Mouse (Mus musculus): ENCODE results near the gene Pdxdc1. TPM values are rescaled to one million over a fixed set of nuclear protein-coding genes. Genes with fewer than 3 reads are reported as not detected.
"Not testable (repeated sequence)": the region's sequence is repeated elsewhere in the genome, so short reads cannot be mapped to it uniquely, and the experiment has no call there.

The Pdxdc1 gene
- polyA plus RNA-seq, 1 experiment from 2014 or later: 93.2 TPM

GRCm38 (mm10) chr16:13801231-13801630 lies 101.7 kb downstream of the Pdxdc1 start:
- Histone ChIP-seq H3K9ac (no peak overlapping the region), H3K4me2 (replicated peaks) (no peak overlapping the region), H3K36me3 (peaks cover 51% of the 10 kb centered on the region), H3K27me3 (replicated peaks) (no peaks in the 10 kb centered on the region), H3K4me1 (replicated peaks) (no peaks in the 10 kb centered on the region), H3K4me3 (replicated peaks) (no peak overlapping the region), H3K27ac (no peak overlapping the region), H3K9me3 (no peaks in the 10 kb centered on the region)
- ATAC-seq: no peak
- WGBS: 94% methylated on average over 4 of the region's 4 CpGs

DNA sequence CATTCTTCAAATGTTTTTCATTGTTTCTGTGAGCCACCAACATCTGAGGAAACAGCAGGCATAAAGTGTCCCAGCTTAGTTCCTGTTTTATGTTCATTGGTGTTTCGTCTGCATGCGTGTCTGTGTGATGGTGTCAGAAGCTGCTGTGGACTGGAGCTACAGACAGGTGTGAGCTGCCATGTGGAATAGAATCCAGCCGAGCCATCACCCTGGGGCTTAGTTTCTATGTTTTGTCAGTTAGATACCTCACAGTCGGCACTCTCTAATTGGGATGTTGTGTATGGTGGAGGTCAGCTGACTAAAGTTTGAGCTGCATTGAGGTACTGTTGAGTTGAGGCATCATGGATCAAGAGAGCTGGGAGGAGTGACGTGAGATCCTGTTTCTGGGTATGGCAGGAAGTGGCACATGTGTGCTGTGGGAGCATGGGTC lies 106.2 kb downstream of the Pdxdc1 start:
- H3K9me3 ChIP-seq: no peaks in the 10 kb centered on the region
- H3K36me3 ChIP-seq: peaks cover 50% of the 10 kb centered on the region
- no peaks in the 10 kb centered on the region for H3K4me1 ChIP-seq (replicated peaks)
- no peak overlapping the region for H3K27ac ChIP-seq
- no peak overlapping the region for H3K9ac ChIP-seq
- no peak overlapping the region for H3K4me3 ChIP-seq (replicated peaks)
- 88% methylated on average over 5 of the region's 5 CpGs for WGBS
- H3K27me3 ChIP-seq (replicated peaks): no peaks in the 10 kb centered on the region
- no peak for ATAC-seq
- no peak overlapping the region for H3K4me2 ChIP-seq (replicated peaks)

DNA sequence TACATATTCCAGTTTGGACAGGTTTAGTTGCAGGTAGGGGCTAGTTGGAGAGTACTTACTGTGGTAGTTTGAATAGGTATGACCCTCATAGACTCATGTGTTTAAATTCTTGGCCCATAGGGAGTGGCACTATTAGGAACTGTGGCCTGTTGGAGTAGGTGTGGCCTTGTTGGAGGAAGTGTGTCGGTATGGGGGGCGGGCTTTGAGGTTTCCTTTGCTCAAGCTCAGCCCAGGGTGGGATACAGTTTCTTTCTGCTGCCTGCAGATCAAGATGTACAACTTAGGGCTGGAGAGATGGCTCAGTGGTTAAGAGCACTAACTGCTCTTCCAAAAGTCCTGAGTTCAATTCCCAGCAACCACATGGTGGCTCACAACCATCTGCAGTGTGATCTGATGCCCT lies 109.5 kb downstream of the Pdxdc1 start:
- H3K4me3 ChIP-seq (replicated peaks); H3K27ac ChIP-seq; H3K9me3 ChIP-seq; ATAC-seq; H3K9ac ChIP-seq; H3K4me2 ChIP-seq (replicated peaks); H3K27me3 ChIP-seq (replicated peaks); H3K4me1 ChIP-seq (replicated peaks): not testable (repeated sequence)
- H3K36me3 ChIP-seq: peaks cover 44% of the 10 kb centered on the region
- WGBS: 96% methylated on average over 2 of the region's 2 CpGs

GRCm38 (mm10) chr16:13785932-13786331 lies 117.0 kb downstream of the Pdxdc1 start:
- no peak for ATAC-seq
- Histone ChIP-seq H3K4me2 (replicated peaks) (no peak overlapping the region), H3K27ac (no peak overlapping the region), H3K9me3 (no peaks in the 10 kb centered on the region), H3K36me3 (peaks cover 32% of the 10 kb centered on the region), H3K27me3 (replicated peaks) (no peaks in the 10 kb centered on the region), H3K9ac (no peak overlapping the region), H3K4me1 (replicated peaks) (0 out of 2 replicates have a peak, but pooled peaks cover 6% of the 10 kb centered on the region), H3K4me3 (replicated peaks) (no peak overlapping the region)
- WGBS: 83% methylated on average over 3 of the region's 3 CpGs

Other genes with a start within 250 kb of the Pdxdc1 start
- 38.6 and 38.7 TPM in 2 replicates for gene Parn, start 235.0 kb downstream of the Pdxdc1 start, polyA plus RNA-seq (2015; fragmentation: Nextera tagmentation; extraction: Ambion mirVana)
- gene Bfar, start 231.3 kb downstream of the Pdxdc1 start, polyA plus RNA-seq (2015; fragmentation: Nextera tagmentation; extraction: Ambion mirVana): 38.1 and 38.7 TPM in 2 replicates
- 3.7 and 4.7 TPM in 2 replicates for gene 3110001I22Rik, start 231.2 kb downstream of the Pdxdc1 start, polyA plus RNA-seq (2015; fragmentation: Nextera tagmentation; extraction: Ambion mirVana)
- 4.8 and 7.9 TPM in 2 replicates for gene Pla2g10, start 172.1 kb downstream of the Pdxdc1 start, polyA plus RNA-seq (2015; fragmentation: Nextera tagmentation; extraction: Ambion mirVana)
- 49.8 and 54.5 TPM in 2 replicates for gene Rrn3, start 122.4 kb downstream of the Pdxdc1 start, polyA plus RNA-seq (2015; fragmentation: Nextera tagmentation; extraction: Ambion mirVana)
- gene Ntan1, start 84.3 kb downstream of the Pdxdc1 start, polyA plus RNA-seq (2015; fragmentation: Nextera tagmentation; extraction: Ambion mirVana): 147 and 152 TPM in 2 replicates
- gene Mpv17l, start within 50 bp of the Pdxdc1 start, polyA plus RNA-seq (2015; fragmentation: Nextera tagmentation; extraction: Ambion mirVana): 10.8 and 17.0 TPM in 2 replicates
- 2.1 TPM in 2 replicates for gene 2900011O08Rik, start 83.5 kb upstream of the Pdxdc1 start, polyA plus RNA-seq (2015; fragmentation: Nextera tagmentation; extraction: Ambion mirVana)
- not detected in 2 replicates for gene Ifitm7, start 83.8 kb upstream of the Pdxdc1 start, polyA plus RNA-seq (2015; fragmentation: Nextera tagmentation; extraction: Ambion mirVana)